Mouse (Mus musculus) ovary, postnatal 10 days (tissue): ENCODE measurements around the gene Cfhr1.

ENCODE experiments used
- DNase-seq: peaks from one replicate; pipeline ENCODE4 v3.0.0; 2022; ENCODE audit warnings: low spot score

Gene Cfhr1

DNA sequence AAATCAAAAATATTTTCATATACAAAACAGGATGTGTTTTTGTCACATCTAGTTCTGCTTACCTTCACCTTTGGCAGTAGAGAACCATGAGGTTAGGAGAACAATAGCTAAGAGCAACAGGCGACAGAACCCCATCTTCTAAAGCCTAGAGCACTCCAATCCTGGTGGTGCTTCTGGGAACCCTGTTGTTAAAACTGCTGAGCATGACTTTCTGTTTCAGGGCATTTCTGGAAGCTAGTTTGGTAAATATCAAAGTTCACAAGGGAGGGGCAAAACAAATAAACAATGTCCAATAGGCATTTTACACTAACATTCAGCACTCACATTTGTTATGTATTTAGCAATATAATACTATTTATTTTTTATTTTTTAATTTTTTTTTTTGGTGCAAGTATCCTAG, at the start of gene Cfhr1:
Gene Cfhr1, minus strand, starts transcription at position 249 of the 400 bp plus-strand sequence.
- DNase-seq: no peak

DNA sequence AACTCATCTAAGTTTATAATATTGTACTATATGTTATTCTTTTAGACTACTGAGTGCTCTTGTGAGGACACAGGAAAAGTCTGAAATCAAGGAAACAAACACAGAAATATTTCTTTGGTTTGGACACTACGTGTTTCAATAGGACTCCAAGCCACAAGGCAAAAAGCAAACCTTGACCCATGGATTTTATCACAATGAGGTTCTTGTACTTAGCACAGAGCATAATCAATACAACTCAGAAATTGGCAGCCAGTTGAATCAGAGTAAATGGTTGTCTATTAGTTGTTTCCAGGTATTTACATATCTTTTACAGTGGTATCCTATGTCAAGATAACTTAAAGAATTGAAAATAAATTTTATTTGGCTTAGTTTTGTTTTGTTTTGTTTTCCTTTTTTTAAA, 8.8 kb downstream of the Cfhr1 start:
- DNase-seq: no peak

DNA sequence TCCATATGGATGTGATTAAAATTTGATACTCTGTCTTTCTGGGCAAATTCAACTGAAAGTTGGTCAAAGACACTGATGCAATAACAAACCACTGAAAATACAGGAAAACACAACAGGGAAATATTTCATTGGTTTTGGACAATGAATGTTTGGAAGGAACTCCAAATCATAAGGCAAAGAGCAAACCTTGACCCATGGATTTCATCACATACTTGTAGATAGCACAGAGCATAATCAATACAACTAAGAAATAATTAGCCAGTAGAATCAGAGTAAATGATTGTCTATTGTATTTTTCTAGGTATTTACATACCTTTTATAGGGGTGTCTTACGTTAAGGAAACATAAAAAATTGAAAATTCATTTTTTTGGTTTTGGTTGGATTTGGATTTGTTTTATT, 11.5 kb downstream of the Cfhr1 start:
- DNase-seq: no peak

DNA sequence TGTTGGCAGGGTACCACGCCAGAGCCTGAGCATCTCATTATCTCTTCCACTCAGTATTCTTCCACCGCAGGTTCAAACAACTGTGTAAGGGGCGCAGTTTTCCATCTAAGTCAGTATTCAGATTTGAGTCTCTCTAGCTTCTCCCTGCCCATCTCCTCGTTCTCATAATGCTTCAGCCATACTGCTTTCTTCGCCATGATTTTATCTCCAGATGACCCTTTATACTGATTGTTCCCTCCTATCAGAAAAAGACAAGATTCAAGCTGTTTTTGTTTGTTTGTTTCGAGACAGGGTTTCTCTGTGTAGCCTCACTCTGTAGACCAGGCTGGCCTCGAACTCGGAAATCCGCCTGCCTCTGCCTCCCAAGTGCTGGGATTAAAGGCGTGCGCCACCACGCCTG, 45.5 kb downstream of the Cfhr1 start:
- DNase-seq: no peak

DNA sequence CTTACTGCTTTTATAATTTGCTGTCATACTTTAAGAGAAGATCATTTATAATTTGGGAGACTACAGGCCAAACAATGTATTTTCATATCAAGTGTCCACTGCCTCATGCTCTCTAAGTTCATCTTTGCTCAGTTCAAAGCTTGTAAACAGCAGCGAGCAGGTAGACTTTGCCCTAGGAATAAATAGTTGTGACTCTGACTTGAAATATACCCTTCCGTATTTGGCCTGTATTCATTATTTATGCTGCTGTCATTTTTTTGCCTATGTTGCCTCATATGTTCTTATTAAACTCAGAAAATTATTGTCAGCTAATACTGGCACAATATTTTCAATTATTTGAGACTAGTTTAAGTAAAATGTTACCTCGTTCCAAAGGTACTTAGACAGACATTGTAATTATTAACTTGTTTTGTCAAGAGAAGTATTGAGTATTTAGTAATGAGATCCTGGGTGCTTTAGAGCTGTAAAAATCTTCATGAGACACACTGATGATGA, 58.8 kb downstream of the Cfhr1 start, which contains the start of gene F13b:
Gene F13b, plus strand, starts transcription at position 445 of the 495 bp plus-strand sequence.
- DNase-seq: no peak

GRCm38 (mm10) chr1:139499751-139500150, 60.3 kb downstream of the Cfhr1 start:
- no peak for DNase-seq
